Mouse (Mus musculus): ENCODE data around the gene Mlst8.

GRCm38 (mm10) chr17:24488186-24488661 lies 9.3 kb upstream of the Mlst8 start, which contains the start of gene Caskin1:
- TF ChIP-seq POLR2A (IDR thresholded peaks at IDR 0.05; ENCODE audit: low read depth, low read length) (no peak), CTCF (IDR thresholded peaks at IDR 0.05; ENCODE audit: extremely low read depth, insufficient read depth, insufficient read length, insufficient replicate concordance) (no peak)

All from spleen, adult 2 months (tissue).